Mouse (Mus musculus) midbrain, embryonic 16.5 days (tissue): Measurements from ENCODE around the gene Camta1. TPM values are rescaled to one million over a fixed set of nuclear protein-coding genes. Genes with fewer than 3 reads are reported as not detected.

ENCODE experiments used
- ATAC-seq: fragments of 200-750 bp; cut with Nextera tagmentation; 2 replicates; pipeline ENCODE4 v1.8.0; 2017; ENCODE audit warnings: moderate TSS enrichment
- H3K27ac ChIP-seq: fragments of 300-500 bp; sonication (generic); 2 replicates; pipeline ENCODE4 v1.5.1; 2014; ENCODE audit warnings: mild to moderate bottlenecking, low read length, mixed read lengths
- H3K27me3 ChIP-seq: fragments of 300-500 bp; sonication (generic); 2 replicates; pipeline ENCODE4 v1.6.1; 2014; ENCODE audit warnings: low read depth, low read length, mixed read lengths; ENCODE audit not compliant: control insufficient read depth, insufficient read depth
- H3K36me3 ChIP-seq: fragments of 300-500 bp; sonication (generic); 2 replicates; pipeline ENCODE4 v1.6.1; 2014; ENCODE audit warnings: mild to moderate bottlenecking, low read length, moderate library complexity, mixed read lengths; ENCODE audit not compliant: control insufficient read depth, insufficient read depth
- H3K4me1 ChIP-seq: fragments of 300-500 bp; sonication (generic); 2 replicates; pipeline ENCODE4 v1.6.1; 2014; ENCODE audit warnings: mild to moderate bottlenecking, low read length, mixed read lengths; ENCODE audit not compliant: control insufficient read depth, insufficient read depth
- H3K4me2 ChIP-seq: fragments of 300-500 bp; sonication (generic); 2 replicates; pipeline ENCODE4 v1.6.1; 2014; ENCODE audit warnings: mild to moderate bottlenecking, low read length, mixed read lengths
- H3K4me3 ChIP-seq: fragments of 300-500 bp; sonication (generic); 2 replicates; pipeline ENCODE4 v1.5.1; 2014; ENCODE audit warnings: low read depth, mild to moderate bottlenecking, low read length, moderate library complexity, mixed read lengths
- H3K9ac ChIP-seq: fragments of 300-500 bp; sonication (generic); 2 replicates; pipeline ENCODE4 v1.6.1; 2014; ENCODE audit warnings: low read depth, low read length, mixed read lengths
- H3K9me3 ChIP-seq: fragments of 300-500 bp; sonication (generic); replicated peaks from 2 replicates; pipeline ENCODE4 v1.6.1; 2014; ENCODE audit warnings: mild to moderate bottlenecking, low read length, mixed read lengths; ENCODE audit not compliant: control insufficient read depth, poor library complexity, severe bottlenecking
- WGBS: fragments of 180-500 bp; shearing (Covaris S2); extraction: QIAGEN DNeasy Blood & Tissue Kit; methylation state at CpG from one replicate; pipeline ENCODE4 v1.1.7; 2014; 5-methylcytosine and 5-hydroxymethylcytosine counted together
- polyA plus RNA-seq: library from polyadenylated mRNA; unstranded; fragments of >200 nt; fragmentation: Nextera tagmentation; extraction: Ambion mirVana; gene quantifications from 2 replicates; pipeline ENCODE4 v1.2.1, GENCODE M21; 2015

Gene Camta1
- polyA plus RNA-seq, 1 experiment from 2014 or later, result 159 TPM

DNA sequence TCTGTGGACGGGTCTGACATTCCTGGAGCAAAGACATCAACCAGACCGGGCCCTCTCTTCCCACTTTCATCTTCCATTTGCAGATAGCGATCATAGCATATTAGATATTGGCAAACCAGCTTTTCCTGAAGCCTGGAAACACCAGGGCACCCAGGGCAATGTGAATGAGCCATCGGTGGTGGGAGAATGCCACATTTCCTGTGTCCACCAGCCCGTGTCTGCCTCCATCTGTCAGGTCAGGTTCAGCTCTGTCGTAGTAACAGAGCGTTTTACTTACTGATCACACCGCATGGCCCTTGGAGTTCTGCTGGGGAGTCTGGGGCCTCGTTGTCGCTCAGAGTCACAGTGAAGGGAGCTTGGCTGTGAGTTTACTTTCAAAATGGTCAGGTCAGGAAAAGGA is 368.9 kb downstream of the Camta1 start:
- WGBS, result 79% methylated on average over 10 of the region's 10 CpGs

GRCm38 (mm10) chr4:151483977-151484313 is 377.7 kb downstream of the Camta1 start:
- Histone ChIP-seq H3K36me3 (no peaks in the 10 kb centered on the region), H3K27me3 (peaks cover 3% of the 10 kb centered on the region; the same call in 1 of the 2 replicates), H3K27ac (peak overlapping the region; percentile 44; the same call in 1 of the 2 replicates), H3K4me2 (no peak overlapping the region), H3K9me3 (no peaks in the 10 kb centered on the region), H3K4me1 (peaks cover 7% of the 10 kb centered on the region), H3K4me3 (no peak overlapping the region), H3K9ac (no peak overlapping the region)
- 38% methylated on average over 8 of the region's 8 CpGs for WGBS
- ATAC-seq, result peak; percentile 38; the same call in 1 of the 2 replicates

More for the DNA sequence above, 368.9 kb downstream of the Camta1 start:
- no peaks in the 10 kb centered on the region for H3K36me3 ChIP-seq
- H3K27me3 ChIP-seq, result no peaks in the 10 kb centered on the region
- no peak overlapping the region for H3K27ac ChIP-seq
- H3K9me3 ChIP-seq, result no peaks in the 10 kb centered on the region
- no peak overlapping the region for H3K9ac ChIP-seq
- H3K4me1 ChIP-seq, result no peaks in the 10 kb centered on the region; the same call in 1 of the 2 replicates
- H3K4me2 ChIP-seq, result no peak overlapping the region
- ATAC-seq, result no peak
- H3K4me3 ChIP-seq, result no peak overlapping the region

DNA sequence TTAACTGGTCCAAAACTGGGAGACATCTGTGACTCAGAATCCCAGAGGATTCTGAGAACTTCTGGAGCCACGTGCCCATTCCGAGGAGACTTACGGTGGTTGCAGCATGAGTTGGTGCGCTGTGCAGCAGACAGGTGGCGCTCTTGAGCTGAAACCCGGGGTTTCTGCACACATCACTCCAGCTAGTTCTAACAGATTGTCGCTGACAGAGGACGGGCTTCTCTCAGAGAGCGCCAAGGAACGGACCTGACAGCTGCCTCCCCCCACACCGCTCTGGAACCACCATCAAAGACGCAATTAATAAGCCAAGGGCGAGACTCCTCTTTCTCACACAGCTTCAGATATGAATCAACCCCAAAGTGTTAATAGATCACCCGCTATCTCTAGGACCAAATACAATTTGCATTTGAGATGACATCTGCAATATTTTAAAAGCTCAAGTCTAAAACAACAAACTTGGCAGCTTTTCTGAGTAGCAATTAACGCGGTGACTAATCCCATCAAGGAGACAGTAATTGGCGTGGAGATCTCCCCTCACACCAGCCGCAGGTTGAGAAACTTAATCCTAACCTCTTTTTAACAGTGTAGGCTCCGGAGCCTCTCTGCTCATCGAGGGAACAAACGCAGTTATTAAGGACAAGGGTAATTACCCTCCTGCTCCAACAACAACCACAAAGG is 378.2 kb downstream of the Camta1 start:
- Histone ChIP-seq H3K36me3 (no peaks in the 10 kb centered on the region), H3K27me3 (peaks cover 3% of the 10 kb centered on the region; the same call in 1 of the 2 replicates), H3K27ac (peak overlapping the region; percentile 44; the same call in 1 of the 2 replicates), H3K9ac (no peak overlapping the region), H3K4me3 (no peak overlapping the region), H3K9me3 (no peaks in the 10 kb centered on the region), H3K4me2 (peak overlapping the region; percentile 6; the same call in 1 of the 2 replicates), H3K4me1 (peaks cover 7% of the 10 kb centered on the region)
- ATAC-seq, result peak; percentile 92
- 5% methylated on average over 21 of the region's 21 CpGs for WGBS

GRCm38 (mm10) chr4:151480928-151481327 is 380.7 kb downstream of the Camta1 start:
- Histone ChIP-seq H3K27me3 (peaks cover 3% of the 10 kb centered on the region; the same call in 1 of the 2 replicates), H3K4me1 (peaks cover 7% of the 10 kb centered on the region), H3K4me3 (no peak overlapping the region), H3K27ac (no peak overlapping the region), H3K4me2 (no peak overlapping the region), H3K9ac (no peak overlapping the region), H3K36me3 (no peaks in the 10 kb centered on the region), H3K9me3 (no peaks in the 10 kb centered on the region; the same call in 1 of the 2 replicates)
- 95% methylated on average over 3 of the region's 3 CpGs for WGBS
- ATAC-seq, result no peak

GRCm38 (mm10) chr4:151477950-151478349 is 383.7 kb downstream of the Camta1 start:
- no peak for ATAC-seq
- Histone ChIP-seq H3K9ac (no peak overlapping the region), H3K4me3 (no peak overlapping the region), H3K4me1 (peaks cover 7% of the 10 kb centered on the region; the same call in 1 of the 2 replicates), H3K27me3 (no peaks in the 10 kb centered on the region), H3K27ac (no peak overlapping the region), H3K4me2 (no peak overlapping the region), H3K36me3 (no peaks in the 10 kb centered on the region), H3K9me3 (no peaks in the 10 kb centered on the region; the same call in 1 of the 2 replicates)
- WGBS, result 85% methylated on average over 6 of the region's 6 CpGs

DNA sequence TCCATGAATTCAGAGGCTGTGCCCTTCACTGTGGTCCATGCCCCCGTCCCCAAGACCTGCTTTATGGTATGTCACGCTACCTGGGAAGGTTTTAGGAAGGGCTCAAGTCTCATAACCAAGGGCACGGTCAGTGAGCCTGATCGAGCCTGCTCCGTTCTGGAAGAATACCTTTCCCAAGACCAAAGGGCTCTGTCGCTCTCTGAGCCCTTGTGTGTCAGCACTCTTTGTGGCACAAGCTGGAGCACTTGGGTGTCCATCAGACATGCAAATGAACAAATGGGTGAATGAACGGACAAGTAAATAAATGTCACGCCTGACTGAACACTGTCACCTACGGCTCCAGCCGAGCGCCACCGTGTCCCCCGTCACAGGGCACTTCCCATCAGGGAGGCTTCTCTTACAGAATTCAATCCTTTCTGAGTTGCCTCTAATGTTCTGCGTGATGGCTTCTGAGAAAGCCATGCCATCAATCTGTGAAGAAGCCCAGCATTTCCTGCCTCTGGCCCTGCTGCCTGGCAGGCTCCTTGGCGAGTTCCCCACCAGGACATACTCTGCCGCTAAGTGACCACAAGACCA is 386.7 kb downstream of the Camta1 start:
- no peak overlapping the region for H3K9ac ChIP-seq
- ATAC-seq, result no peak
- no peaks in the 10 kb centered on the region for H3K27me3 ChIP-seq
- H3K4me2 ChIP-seq, result no peak overlapping the region
- H3K36me3 ChIP-seq, result no peaks in the 10 kb centered on the region
- peaks cover 7% of the 10 kb centered on the region; the same call in 1 of the 2 replicates for H3K4me1 ChIP-seq
- H3K27ac ChIP-seq, result no peak overlapping the region
- H3K9me3 ChIP-seq, result no peaks in the 10 kb centered on the region; the same call in 1 of the 2 replicates
- no peak overlapping the region for H3K4me3 ChIP-seq
- 46% methylated on average over 16 of the region's 16 CpGs for WGBS

- WGBS, result 91% methylated on average over 4 of the region's 4 CpGs
- H3K4me1 ChIP-seq, result peaks cover 12% of the 10 kb centered on the region
- H3K9ac ChIP-seq, result no peak overlapping the region
- H3K4me3 ChIP-seq, result no peak overlapping the region
- H3K27ac ChIP-seq, result no peak overlapping the region
- H3K4me2 ChIP-seq, result no peak overlapping the region
- H3K9me3 ChIP-seq, result no peaks in the 10 kb centered on the region; the same call in 1 of the 2 replicates
- H3K36me3 ChIP-seq, result no peaks in the 10 kb centered on the region
- ATAC-seq, result no peak
- H3K27me3 ChIP-seq, result no peaks in the 10 kb centered on the region
These were observed 389.8 kb downstream of the Camta1 start for GRCm38 (mm10) chr4:151471886-151472285.

GRCm38 (mm10) chr4:151468381-151468780 is 393.3 kb downstream of the Camta1 start:
- H3K4me1 ChIP-seq, result peaks cover 9% of the 10 kb centered on the region
- H3K9me3 ChIP-seq, result no peaks in the 10 kb centered on the region
- 92% methylated on average over 5 of the region's 5 CpGs for WGBS

GRCm38 (mm10) chr4:151458686-151459085 is 403.0 kb downstream of the Camta1 start:
- ATAC-seq, result no peak
- H3K36me3 ChIP-seq, result no peaks in the 10 kb centered on the region

More at GRCm38 (mm10) chr4:151468381-151468780, 393.3 kb downstream of the Camta1 start:
- Histone ChIP-seq H3K27ac (no peak overlapping the region), H3K4me3 (no peak overlapping the region), H3K9ac (no peak overlapping the region), H3K27me3 (no peaks in the 10 kb centered on the region), H3K36me3 (no peaks in the 10 kb centered on the region), H3K4me2 (no peak overlapping the region)
- no peak for ATAC-seq

More at GRCm38 (mm10) chr4:151458686-151459085, 403.0 kb downstream of the Camta1 start:
- Histone ChIP-seq H3K4me2 (no peak overlapping the region), H3K4me3 (no peak overlapping the region), H3K9me3 (no peaks in the 10 kb centered on the region), H3K9ac (no peak overlapping the region; the same call in 1 of the 2 replicates), H3K27ac (no peak overlapping the region), H3K4me1 (peaks cover 9% of the 10 kb centered on the region), H3K27me3 (no peaks in the 10 kb centered on the region)
- WGBS, result 46% methylated on average over 11 of the region's 11 CpGs
